Mouse (Mus musculus): ENCODE measurements around the gene 3110082I17Rik. TPM values are rescaled to one million over a fixed set of nuclear protein-coding genes. Genes with fewer than 3 reads are reported as not detected.
A peak's percentile ranks its signal among the peaks of the same experiment; 100 is the strongest.

The 3110082I17Rik gene
- polyA plus RNA-seq, 1 experiment from 2014 or later = 26.2 TPM

DNA sequence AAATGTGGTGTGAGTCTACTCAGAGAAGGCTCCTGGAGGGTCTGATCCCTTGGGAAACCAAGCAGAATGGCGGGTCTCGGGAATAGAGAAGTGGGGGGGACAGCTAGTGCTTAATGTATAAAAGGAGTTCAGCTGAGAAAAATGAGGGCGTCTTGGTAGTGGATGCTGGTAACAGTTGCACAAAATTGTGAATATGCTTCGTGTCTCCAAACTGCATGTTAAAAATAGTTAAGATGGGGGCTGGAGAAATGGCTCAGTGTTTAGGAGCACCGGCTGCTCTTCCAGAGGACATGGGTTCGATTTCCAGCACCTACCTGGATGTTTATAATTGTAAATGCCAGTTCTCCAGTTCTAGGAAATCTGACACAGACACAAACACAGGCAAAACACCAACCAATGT lies 139.0 kb downstream of the 3110082I17Rik start:
- Histone ChIP-seq H3K27ac (no peak overlapping the region), H3K9ac (no peak overlapping the region), H3K4me1 (replicated peaks) (peaks cover 48% of the 10 kb centered on the region), H3K27me3 (peaks cover 27% of the 10 kb centered on the region), H3K9me3 (replicated peaks) (no peaks in the 10 kb centered on the region), H3K36me3 (no peaks in the 10 kb centered on the region), H3K4me3 (replicated peaks) (no peak overlapping the region), H3K4me2 (no peak overlapping the region)
- ATAC-seq (ENCODE audit: low read depth) = no peak
- DNase-seq = no peak
- WGBS (ENCODE audit: insufficient replicate concordance) = 70% methylated on average over 6 of the region's 6 CpGs

DNA sequence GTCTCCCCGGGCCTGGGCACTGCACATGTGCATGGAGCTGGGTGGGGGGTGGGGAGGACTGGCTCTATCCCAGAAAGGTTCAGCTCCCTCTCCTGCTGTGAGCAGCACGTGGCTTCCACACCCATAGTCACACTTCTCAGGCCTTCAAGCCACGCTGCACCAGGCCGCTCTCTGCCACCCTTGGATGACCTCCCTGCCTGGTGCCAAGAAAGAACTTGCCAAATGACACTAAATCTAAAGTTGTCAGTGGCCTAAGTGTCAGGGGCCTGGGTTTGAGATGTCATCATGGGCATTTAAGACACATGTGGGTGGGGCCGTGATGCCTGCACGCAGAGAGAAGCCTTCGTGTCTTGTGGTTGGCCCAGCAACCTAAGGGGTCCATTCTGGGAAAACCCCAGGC lies 139.9 kb downstream of the 3110082I17Rik start:
- Histone ChIP-seq H3K4me2 (no peak overlapping the region), H3K9ac (no peak overlapping the region), H3K27ac (no peak overlapping the region), H3K4me1 (replicated peaks) (peaks cover 39% of the 10 kb centered on the region), H3K9me3 (replicated peaks) (no peaks in the 10 kb centered on the region), H3K27me3 (peaks cover 20% of the 10 kb centered on the region), H3K36me3 (no peaks in the 10 kb centered on the region), H3K4me3 (replicated peaks) (no peak overlapping the region)
- WGBS (ENCODE audit: insufficient replicate concordance) = 72% methylated on average over 7 of the region's 7 CpGs
- DNase-seq = no peak
- ATAC-seq (ENCODE audit: low read depth) = no peak

DNA sequence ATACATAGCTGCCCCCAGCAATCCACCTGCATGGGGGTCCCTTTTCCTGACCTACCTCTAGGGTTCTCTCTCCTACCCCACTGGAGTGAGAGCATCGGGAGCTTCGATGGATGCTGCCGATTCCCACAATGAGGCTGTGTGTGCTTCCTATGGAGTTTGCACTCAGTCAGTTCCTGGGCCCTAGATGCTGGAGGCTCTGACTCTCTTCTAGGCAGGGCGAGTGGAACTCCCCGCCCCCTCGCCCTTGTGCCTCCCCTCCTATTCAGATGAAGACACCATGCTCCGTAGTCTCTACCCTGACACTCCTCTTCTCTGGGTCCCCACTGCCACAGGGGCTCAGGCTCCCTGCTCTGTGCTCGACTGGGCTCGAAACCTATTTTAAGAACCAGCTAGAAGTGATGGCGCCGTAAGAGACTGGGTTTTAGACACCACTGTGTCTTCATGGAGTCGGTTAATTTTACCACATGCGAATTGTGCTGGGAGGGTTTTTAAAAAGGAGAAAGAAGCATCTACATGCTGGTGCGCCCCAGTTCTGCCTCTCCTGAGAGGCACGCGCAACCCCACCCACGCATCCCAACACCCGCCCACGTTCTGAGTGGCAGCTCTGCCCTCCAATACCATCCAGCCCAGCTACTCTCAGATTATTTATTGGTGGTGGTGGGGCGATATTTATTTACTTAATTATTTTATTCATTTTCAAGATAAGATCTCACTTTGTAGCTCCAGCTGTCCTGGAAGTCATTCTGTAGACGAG lies 142.4 kb downstream of the 3110082I17Rik start:
- WGBS (ENCODE audit: insufficient replicate concordance) = 76% methylated on average over 21 of the region's 21 CpGs
- H3K4me3 ChIP-seq (replicated peaks) = no peak overlapping the region
- DNase-seq (no peak), ATAC-seq (ENCODE audit: low read depth) (peak; percentile 32)
- no peak overlapping the region for H3K9ac ChIP-seq
- no peaks in the 10 kb centered on the region for H3K36me3 ChIP-seq
- H3K27me3 ChIP-seq = no peaks in the 10 kb centered on the region
- peaks cover 24% of the 10 kb centered on the region for H3K4me1 ChIP-seq (replicated peaks)
- H3K27ac ChIP-seq = peak overlapping the region; percentile 58
- H3K4me2 ChIP-seq = no peak overlapping the region
- no peaks in the 10 kb centered on the region for H3K9me3 ChIP-seq (replicated peaks)

DNA sequence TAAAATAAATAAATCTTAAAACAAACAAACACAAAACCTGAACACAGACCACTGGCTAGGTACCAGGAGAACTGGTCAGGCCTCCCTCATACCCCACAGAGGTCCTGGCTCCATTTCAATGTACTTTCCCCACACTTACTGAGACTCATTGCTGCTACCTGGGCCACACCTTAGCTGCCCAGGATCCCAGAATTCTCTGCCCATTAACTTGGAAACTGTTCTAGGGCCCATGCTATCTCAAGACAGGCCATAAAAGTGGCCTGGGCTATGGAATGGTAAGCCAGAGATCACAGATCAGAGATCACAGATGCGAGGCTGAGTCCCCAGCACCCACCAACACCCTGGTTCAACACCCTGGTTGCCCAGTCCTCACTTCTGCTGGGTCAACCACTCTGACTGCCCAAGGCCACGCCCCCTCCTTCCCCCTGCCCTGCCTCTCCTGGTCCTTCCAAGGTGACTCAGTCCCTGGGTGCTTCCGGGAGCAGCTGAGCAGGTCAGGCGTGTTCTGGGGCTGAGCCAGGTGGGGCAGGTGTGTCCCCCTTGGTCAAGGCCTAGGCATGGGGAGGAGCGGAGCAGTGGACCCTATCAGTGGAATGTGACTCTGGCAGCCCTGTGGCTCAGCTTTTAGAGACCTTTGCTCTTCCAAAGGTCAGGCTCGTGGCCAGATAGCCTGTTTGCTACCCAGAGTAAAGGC lies 143.2 kb downstream of the 3110082I17Rik start:
- WGBS (ENCODE audit: insufficient replicate concordance) = 70% methylated on average over 6 of the region's 6 CpGs
- Histone ChIP-seq H3K9me3 (replicated peaks) (no peaks in the 10 kb centered on the region), H3K4me1 (replicated peaks) (peaks cover 24% of the 10 kb centered on the region), H3K27me3 (no peaks in the 10 kb centered on the region), H3K27ac (peak overlapping the region; percentile 58), H3K9ac (no peak overlapping the region), H3K4me3 (replicated peaks) (no peak overlapping the region), H3K4me2 (no peak overlapping the region), H3K36me3 (no peaks in the 10 kb centered on the region)
- DNase-seq (no peak), ATAC-seq (ENCODE audit: low read depth) (peak; percentile 75)

DNA sequence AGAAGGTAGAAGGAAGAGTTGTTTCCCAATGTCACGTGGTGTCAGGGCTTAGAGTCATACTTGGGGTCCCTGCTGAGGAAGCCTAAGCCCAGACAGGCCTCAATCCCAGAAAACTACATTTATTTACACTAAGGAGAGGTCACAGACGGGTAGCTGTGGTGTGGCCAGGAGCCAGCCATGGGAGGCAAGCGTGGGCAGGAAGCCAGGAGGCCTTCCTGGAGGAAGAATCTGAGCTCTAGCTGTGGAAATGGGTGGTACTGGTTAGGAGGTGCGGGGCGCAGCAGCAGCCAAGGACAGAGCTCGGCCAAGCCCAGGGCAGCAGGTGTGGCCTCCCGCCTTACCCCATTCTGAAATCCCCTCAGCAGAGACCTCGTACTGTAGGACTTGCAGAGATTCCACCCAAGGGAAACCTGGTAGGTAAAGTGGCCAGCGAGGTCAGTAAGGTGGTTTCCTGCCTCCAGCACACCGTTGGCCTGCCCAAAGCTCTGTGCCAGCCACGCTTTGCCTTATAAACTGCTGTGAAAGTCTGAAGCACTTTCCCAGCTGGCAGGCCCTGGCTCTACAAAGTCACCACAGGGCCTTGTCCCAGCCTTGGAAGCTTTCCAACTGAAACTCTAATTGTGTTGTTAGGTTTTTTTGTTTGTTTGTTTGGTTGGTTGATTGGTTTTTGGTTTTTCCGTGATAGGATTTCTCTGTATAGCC lies 145.2 kb downstream of the 3110082I17Rik start:
- Histone ChIP-seq H3K9me3 (replicated peaks) (no peaks in the 10 kb centered on the region), H3K36me3 (no peaks in the 10 kb centered on the region), H3K4me1 (replicated peaks) (peaks cover 25% of the 10 kb centered on the region), H3K4me2 (no peak overlapping the region), H3K4me3 (replicated peaks) (no peak overlapping the region), H3K9ac (no peak overlapping the region), H3K27ac (no peak overlapping the region), H3K27me3 (no peaks in the 10 kb centered on the region)
- WGBS (ENCODE audit: insufficient replicate concordance) = 68% methylated on average over 12 of the region's 12 CpGs
- ATAC-seq (ENCODE audit: low read depth) (no peak), DNase-seq (no peak)

DNA sequence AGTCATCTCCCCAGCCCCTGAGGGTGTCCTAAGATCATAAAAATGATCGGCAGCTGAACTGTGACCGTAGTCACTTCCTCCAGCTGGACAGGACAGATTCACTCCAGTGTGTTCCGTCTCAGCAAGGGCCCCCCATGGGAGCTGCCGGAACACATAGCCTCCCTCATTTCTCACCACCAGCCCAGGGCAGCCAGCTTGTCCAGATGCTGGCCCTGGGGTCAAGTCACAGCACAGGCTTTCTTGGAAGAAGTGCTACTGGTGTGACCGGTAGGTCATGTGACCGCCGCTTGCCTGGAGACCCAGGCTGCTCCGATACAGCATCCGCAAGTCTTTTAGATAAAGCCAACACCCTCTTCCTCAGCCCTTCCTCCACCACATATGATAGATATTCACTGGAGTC lies 146.8 kb downstream of the 3110082I17Rik start:
- Histone ChIP-seq H3K27me3 (no peaks in the 10 kb centered on the region), H3K27ac (no peak overlapping the region), H3K36me3 (no peaks in the 10 kb centered on the region), H3K4me1 (replicated peaks) (peaks cover 31% of the 10 kb centered on the region), H3K9ac (no peak overlapping the region), H3K9me3 (replicated peaks) (no peaks in the 10 kb centered on the region), H3K4me3 (replicated peaks) (no peak overlapping the region), H3K4me2 (no peak overlapping the region)
- WGBS (ENCODE audit: insufficient replicate concordance) = 60% methylated on average over 9 of the region's 9 CpGs
- no peak for ATAC-seq (ENCODE audit: low read depth)
- DNase-seq = no peak

DNA sequence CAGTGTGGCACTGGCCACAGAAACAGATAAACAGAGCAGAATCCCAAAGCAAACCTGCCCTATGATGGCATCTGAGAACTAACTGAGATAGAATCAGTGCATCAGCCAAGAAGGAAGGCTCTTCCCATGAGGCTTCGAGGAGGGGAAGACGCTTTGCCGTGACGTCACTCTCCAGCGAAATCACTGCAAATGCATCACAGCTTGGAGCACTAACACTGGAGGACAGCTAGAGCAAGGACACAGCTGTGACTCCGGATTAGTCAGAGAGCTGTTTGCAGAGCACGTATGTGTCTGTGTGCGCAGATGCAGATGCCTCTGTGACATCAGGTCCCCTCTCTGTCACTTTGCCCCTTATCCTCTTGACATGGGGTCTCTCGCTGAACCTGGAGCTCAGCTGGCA lies 148.5 kb downstream of the 3110082I17Rik start:
- H3K36me3 ChIP-seq = no peaks in the 10 kb centered on the region
- no peak overlapping the region for H3K27ac ChIP-seq
- H3K4me3 ChIP-seq (replicated peaks) = no peak overlapping the region
- no peaks in the 10 kb centered on the region for H3K27me3 ChIP-seq
- no peak for DNase-seq
- peaks cover 15% of the 10 kb centered on the region for H3K4me1 ChIP-seq (replicated peaks)
- 80% methylated on average over 9 of the region's 9 CpGs for WGBS (ENCODE audit: insufficient replicate concordance)
- H3K4me2 ChIP-seq = no peak overlapping the region
- H3K9ac ChIP-seq = no peak overlapping the region
- no peaks in the 10 kb centered on the region for H3K9me3 ChIP-seq (replicated peaks)
- ATAC-seq (ENCODE audit: low read depth) = no peak

DNA sequence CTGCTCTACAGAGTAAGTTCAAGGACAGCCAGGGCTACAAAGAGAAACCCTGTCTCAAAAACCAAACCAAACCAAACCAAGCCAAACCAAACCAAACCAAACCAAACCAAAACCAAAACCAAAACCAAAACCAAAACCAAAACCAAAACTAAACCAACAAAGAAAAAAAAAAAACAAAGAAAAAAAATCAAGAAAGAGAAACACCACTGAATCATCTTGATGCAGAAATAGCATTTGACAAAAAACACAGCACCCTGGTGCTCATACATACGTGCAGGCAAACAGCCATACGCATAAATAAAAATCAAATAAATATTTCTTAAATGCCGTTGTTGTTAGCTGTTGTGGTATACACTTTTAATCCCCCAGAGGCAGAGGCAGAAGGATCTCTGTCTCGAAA lies 149.8 kb downstream of the 3110082I17Rik start:
- DNase-seq = no peak
- 83% methylated on average over 4 of the region's 4 CpGs for WGBS (ENCODE audit: insufficient replicate concordance)
- no peak overlapping the region for H3K4me3 ChIP-seq (replicated peaks)

DNA sequence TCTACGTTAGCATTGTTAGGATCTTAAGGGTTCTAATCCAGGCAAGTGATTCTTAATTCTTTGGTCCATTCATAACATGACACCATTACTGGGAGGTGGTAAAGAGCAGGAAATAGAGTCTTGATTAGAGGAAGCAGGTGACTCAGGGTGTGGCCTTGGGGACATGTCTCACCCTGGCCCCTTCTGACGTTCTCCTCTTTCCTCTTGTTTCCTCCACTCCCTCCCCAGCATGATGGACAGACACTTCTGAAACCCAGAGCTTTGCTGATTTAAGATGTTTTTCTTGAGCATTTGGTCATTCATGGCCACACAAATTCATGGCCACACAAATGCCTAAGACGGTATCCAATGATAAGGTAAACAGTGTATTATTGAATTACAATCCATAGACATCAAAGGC lies 150.4 kb downstream of the 3110082I17Rik start:
- Histone ChIP-seq H3K4me2 (no peak overlapping the region), H3K27ac (no peak overlapping the region), H3K9ac (no peak overlapping the region), H3K27me3 (no peaks in the 10 kb centered on the region), H3K9me3 (replicated peaks) (no peaks in the 10 kb centered on the region), H3K4me1 (replicated peaks) (peaks cover 15% of the 10 kb centered on the region), H3K4me3 (replicated peaks) (no peak overlapping the region), H3K36me3 (no peaks in the 10 kb centered on the region)
- DNase-seq (no peak), ATAC-seq (ENCODE audit: low read depth) (no peak)
- WGBS (ENCODE audit: insufficient replicate concordance) = 61% methylated on average over 3 of the region's 3 CpGs

More for the DNA sequence above, 149.8 kb downstream of the 3110082I17Rik start:
- no peak overlapping the region for H3K9ac ChIP-seq
- no peak overlapping the region for H3K27ac ChIP-seq
- no peaks in the 10 kb centered on the region for H3K9me3 ChIP-seq (replicated peaks)
- ATAC-seq (ENCODE audit: low read depth) = no peak
- no peaks in the 10 kb centered on the region for H3K27me3 ChIP-seq
- H3K4me2 ChIP-seq = no peak overlapping the region
- H3K36me3 ChIP-seq = no peaks in the 10 kb centered on the region
- peaks cover 15% of the 10 kb centered on the region for H3K4me1 ChIP-seq (replicated peaks)

All from liver, embryonic 13.5 days (tissue).